Mouse (Mus musculus) bone marrow, adult 2 months (tissue): ENCODE results near the gene Nfix.

Experiments
- CTCF ChIP-seq: fragments of 200-500 bp; IDR thresholded peaks from 2 replicates; pipeline ENCODE4 v1.5.1; 2011; ENCODE audit warnings: low read length, control low read depth; ENCODE audit not compliant: control insufficient read depth, insufficient read depth
- POLR2A ChIP-seq: fragments of 200-500 bp; IDR thresholded peaks from 2 replicates; pipeline ENCODE4 v1.6.1; 2011; ENCODE audit warnings: low read depth, mild to moderate bottlenecking, control low read depth, low read length, borderline replicate concordance; ENCODE audit not compliant: control insufficient read depth

GRCm38 (mm10) chr8:84655336-84656190, 144.6 kb downstream of the Nfix start:
- TF ChIP-seq POLR2A (no peak), CTCF (no peak)
